Mouse (Mus musculus): ENCODE measurements around the gene Bcar3. TPM values are rescaled to one million over a fixed set of nuclear protein-coding genes. Genes with fewer than 3 reads are reported as not detected.

Gene Bcar3
- total RNA-seq, 4 experiments from 2014 or later: 3.9 to 8.2 (median 5.2) TPM

DNA sequence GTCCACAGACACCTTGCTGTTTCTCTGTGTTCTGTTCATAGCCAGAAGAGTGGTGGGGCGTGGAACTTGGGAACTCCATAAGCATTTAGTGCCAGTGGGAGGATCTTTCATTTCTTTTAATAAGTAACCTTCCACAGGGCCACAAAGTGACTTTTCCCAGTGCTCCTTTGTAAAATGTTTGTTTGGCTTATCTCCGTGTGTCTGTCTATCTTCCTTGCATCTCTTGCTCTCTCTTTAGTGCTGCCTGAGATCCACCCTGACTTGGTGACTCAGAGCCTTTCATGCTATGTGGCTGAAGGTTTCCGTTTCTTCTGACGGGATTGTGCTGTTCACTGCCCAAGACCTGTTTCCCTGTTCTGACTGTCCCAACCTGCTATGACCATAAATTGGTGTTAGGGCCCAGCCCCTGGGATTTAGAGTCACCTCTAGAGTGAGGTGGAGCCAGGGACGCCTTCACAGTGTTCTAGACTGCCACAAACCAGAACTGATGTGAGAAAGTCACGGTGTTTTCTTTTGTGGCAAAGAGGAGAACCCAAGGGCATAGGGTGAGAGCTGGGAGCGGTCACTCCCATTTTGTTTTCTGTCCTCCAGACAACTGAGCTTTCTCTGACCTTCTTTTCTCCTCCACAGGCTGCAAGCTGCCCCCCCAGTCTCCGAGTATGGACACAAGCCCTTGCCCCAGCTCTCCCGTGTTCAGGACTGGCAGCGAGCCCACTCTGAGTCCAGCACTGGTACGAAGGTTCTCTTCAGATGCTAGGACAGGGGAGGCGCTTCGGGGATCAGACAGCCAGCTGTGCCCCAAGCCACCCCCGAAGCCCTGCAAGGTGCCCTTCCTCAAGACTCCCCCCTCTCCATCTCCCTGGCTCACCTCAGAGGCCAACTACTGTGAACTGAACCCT is 218.0 kb downstream of the Bcar3 start:
- no peak for DNase-seq (ENCODE audit: low spot score)

DNA sequence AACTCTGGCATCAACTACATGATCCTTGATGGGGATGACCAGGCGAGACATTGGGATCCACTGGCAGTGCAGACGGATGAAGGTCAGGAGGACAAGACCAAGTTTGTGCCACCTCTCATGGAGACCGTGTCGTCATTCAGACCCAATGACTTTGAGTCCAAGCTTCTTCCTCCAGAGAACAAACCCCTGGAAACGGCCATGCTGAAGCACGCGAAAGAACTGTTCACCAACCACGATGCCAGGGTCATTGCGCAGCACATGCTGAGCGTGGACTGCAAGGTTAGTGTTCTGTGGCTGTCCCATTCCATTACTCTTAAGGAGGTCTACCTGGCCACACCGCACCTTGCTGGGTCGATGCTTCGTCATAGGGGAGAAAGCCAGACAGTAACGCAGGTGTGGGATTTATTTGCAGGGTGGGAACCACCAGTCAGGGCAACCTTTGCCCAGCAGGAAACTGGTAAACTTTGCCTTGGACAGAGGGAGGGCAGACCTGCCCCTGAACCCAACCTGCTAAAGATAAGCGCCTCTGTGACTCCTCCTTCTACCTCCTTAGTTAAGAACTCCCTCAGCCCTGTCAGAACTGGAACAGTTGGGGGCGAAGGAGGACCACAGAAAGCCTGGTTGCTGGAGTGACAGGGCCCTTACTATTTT is 218.9 kb downstream of the Bcar3 start:
- no peak for DNase-seq (ENCODE audit: low spot score)

DNA sequence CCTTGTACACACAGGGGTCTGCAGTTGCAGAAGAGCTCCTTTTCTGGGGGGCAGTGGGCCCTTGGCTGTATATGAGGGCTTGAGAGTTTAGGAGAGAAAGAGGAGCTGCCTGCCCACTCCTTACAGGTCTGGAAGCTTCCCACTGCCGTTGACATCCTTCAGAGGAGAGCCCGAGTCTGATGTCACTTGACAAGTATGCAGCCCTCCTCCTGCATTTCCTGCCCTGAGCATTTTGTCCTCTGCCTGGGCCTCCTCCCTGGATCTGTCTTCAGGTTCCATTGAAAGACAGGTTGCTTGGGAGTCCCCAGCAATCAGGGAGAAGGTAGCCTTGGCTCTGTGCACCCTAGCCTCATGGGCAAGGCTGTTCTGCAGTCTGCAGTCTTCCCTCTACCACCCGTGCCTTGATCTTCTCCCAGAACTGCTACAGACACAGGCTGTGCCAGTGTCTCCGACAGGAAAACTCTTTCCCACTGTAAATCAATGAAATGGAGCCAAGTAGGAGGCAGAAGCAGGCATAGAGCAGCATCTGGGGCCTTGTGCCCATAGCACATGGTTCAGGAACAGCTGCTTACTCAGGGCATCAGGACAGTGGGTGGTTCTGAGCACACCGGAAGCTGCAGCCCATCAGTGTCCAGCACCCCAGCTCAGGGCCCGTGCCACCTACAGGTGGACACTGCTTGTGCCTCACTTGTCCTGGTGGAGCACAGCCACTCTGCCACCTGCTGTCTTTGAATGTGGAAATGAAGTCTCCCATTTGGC is 221.8 kb downstream of the Bcar3 start:
- DNase-seq (ENCODE audit: low spot score): no peak

DNA sequence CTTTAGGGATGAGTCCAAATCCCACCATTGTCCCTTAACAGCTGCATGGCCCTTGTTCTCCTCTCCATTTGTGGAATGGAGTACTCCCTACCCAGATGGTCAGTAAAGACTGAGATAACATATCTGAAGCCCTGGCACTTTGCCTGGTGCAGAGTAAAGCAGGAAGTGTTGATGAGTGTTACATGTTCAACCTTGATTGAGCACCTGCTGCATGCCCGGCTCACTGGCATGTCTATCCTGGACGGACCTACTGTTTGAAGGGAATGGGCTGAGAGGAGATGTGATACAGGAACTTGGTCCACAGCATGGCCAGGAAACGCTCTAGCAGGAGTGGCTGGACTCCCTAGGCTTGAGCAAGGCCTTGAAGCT is 222.4 kb downstream of the Bcar3 start:
- no peak for DNase-seq (ENCODE audit: low spot score)

DNA sequence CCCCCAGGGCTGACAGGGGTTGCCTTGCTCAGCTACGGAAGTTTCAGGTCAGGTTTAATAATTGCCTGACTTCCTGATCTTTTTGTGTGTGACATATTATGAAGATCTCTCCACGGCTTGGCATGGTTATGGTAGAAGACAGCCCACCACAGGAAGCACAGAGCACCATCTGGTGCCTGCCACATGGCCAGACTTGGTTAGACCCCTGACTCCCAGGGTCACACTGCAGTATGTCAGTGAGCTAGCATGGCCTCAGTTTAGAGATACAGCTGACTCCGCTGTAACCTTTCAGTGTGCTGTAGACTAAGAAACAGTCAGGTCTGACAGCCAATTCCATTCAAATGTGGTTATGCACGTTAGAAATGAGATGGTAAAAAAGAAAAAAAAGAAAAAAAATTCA is 223.8 kb downstream of the Bcar3 start:
- DNase-seq (ENCODE audit: low spot score): no peak

DNA sequence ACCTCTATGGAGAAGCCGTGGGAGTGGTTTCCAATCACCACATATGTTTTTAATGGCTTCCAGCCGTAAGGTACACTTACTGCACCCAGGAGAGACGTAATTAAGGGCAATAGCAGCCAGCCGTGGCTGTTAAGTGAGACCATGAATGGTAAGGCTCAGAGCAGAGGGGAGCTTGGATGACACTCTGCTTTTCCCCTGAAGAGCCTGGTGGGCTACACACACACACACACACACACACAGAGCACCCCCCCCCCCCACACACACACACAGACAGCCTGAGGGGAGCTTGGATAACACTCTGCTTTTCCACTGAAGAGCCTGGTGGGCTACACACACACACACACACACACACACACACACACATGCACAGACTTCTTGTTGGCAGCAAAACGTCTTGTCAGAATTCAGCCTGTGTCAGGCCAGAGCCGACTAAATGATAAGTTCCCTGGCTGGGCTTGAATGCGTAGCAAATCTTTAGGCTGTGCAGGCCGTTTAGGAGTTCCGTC is 224.3 kb downstream of the Bcar3 start:
- DNase-seq (ENCODE audit: low spot score): no peak

DNA sequence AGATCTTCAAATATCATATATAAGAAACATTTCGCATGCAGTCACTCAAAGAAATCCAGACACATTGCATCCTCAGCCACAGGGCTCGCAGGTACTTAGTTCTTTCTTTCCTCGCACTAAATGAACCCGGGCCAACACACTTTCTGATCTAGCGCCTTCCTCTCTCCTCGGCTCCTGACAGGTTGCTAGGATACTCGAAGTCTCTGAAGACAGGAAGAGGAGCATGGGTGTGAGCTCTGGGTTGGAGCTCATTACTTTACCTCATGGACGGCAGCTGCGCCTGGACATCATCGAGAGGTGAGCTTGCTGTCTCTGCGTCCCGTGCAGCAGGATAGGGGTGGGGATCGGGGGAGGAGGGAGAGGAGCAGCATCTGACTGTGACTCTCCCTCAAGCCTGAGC is 225.1 kb downstream of the Bcar3 start:
- no peak for DNase-seq (ENCODE audit: low spot score)

DNA sequence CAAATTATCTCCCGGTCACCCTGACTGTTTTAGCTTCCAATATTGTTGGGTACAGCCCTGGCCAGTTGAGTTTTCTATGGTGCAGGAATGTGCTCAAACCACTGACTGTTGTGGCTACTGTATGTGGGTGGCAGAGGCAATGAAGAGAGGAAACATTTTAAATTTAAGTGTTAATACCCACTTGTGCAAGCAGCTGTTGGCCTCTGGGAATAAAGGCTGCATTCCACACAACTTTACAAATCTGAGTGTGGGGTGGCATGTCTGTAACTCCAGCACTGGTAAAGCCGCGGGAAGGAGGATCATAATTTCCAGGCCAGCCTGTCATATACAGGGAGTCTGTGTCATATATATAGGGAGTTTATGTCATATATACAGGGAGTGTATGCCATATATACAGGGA is 226.4 kb downstream of the Bcar3 start:
- DNase-seq (ENCODE audit: low spot score): no peak

DNA sequence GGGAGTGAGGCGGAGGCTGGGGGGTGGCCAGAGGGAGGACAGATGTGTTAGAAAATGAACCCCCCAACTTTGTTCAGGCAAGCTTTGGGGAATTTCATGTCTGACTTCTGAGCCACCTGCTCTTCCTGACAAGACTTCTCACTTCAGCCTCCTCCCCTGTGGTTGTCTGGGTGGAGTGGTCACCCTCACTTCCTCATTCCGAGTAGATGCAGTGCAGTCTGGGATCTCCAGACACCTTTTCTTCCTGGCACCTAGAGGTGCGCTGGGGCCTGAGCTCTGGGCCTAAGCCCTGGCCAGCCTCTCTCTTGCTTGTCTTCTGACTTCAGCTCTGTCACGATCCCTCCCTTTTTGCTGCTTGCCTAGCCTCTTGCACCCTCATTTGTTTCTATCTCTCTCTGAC is 226.9 kb downstream of the Bcar3 start:
- DNase-seq (ENCODE audit: low spot score): no peak

DNA sequence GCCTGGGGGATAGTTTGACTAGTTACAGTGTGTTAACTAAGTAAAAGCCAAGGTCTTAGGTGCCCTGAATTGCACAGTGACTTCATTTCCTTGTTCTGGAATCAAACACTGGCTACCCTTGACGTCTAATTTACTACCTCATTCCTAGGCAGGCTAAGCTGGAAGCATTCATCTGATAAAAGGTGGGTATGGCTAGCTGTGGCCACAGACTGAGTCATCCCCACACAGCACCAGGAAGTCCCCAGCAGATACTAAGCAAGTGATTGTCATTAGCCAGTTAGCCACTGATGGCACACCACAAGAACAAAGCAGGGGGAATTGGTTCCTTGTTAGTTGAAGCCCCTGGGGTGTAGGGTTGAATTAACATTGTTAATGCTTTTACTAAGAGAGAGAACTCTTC is 227.4 kb downstream of the Bcar3 start:
- no peak for DNase-seq (ENCODE audit: low spot score)

DNA sequence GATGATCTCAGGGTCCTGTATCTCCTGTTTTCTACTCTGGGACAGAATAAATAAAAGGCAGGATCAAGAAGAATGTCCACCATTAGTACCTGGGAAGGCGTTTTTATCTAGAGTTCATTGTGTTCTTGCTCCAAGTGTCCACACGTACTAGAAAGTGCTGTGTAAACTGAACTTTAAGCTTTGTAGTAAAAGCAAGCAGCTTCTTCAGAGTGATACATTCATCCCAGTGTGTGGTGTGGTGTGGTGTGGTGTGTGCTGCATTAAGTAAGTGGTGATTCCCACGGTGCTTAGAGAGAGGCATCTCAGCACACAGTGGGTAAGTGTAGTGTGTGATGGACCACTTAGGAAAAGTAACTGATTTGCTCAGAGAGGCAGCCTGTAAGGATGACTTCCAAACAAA is 234.5 kb downstream of the Bcar3 start:
- no peak for DNase-seq (ENCODE audit: low spot score)

DNA sequence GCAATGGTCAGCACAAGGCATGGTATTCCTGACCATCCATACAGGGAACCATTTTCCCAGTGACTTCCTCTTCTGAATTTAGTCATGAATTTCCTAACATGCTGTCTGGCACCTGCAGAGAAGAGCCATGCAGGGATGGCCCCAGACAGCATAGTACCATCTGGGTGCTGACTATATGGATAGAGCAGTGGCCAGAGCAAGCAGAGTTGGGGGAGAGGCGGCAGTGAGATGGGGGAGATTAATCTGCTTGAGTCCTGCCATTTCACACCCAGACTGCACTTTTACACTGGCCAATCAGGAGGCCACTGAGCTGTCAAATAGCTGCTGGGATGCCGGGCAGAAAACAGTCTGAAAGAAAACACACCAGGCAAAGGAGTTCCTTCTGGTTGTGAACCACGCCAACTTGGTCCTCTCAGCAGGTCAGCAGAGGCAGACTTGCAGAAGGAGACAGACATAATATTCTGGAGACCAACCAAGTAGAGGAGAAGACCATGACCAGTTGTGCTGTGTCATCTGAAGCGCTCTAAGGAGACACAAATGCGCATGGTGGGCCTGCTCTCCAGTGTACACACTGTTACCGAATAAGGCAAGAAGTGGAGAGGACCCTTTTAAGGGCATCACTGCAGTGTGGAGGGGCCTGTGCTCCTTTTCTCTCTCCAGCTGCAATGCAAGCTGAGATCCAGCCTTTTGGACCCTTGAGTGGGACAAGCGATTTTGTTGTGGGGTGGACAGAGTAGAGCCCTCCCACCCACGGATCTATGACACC is 242.2 kb downstream of the Bcar3 start:
- DNase-seq (ENCODE audit: low spot score): no peak

DNA sequence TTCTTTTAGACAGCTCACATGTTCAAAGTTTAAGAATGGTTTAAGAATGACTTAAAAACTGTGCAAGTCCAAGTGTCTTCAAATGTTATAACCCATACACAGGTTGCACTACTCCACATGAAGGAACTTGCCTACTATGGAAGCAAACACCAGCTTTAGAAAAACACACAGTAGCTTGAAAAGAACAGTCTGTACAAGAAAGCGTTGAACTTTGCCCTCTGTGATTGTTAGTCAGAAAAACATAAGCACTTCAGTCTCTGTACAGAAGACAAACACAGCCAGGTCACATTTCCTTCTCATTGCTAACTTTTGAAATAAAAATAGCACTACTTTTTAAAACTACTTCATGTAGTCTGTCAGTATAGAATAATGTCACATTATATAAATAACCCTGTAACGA is 244.9 kb downstream of the Bcar3 start:
- DNase-seq (ENCODE audit: low spot score): no peak

DNA sequence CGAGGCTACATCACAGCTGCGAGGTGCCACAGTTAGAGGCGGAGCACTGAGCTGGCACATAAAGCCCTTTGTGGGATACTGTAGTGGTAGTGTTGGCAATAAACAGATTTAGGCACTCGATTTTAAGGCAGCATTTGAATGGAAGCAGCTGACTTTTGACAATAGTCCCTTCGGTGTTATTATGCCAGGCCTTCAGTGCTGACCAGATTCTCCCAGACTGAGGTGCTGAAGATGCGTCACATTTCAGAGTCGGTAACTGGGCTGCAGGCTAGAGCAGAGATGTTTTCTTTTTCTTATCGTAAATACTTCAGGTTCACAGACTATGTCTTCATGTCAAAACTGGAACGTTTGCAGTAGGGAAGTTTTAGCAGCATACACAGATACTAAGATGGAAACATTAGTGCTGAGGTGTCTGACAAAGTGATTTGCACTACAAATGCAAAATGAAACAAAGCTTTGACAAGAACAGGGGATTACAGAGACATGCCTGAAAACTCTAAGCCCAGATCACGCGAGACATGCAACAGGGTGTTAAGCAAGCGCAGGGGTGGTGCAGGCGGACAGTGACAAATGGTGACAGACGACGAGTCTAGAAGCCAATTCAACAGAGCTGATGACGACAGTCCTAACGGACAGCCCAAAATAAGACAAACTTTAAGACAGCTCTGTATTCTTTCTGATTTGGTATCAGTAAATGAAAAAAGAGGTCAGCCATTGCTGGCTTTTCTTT is 246.2 kb downstream of the Bcar3 start:
- no peak for DNase-seq (ENCODE audit: low spot score)

DNA sequence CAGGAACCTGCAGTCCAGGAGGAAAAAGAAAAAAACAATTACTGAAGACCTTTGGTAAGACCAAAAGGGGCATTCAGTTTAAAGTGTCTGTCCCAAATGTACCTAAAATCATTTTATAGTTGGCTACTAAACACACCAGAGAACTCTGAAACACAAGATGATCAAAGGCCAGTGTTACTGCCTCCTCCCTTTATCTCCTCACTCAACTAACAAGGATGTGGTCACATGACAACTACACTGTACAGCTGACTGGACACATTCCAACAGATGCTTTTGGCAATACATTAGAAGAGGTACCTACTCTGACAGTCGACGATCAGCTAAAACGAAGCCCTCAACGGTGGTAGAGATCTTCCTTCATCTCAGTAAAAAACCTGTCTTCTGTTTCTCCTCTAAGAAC is 247.0 kb downstream of the Bcar3 start:
- no peak for DNase-seq (ENCODE audit: low spot score)

DNA sequence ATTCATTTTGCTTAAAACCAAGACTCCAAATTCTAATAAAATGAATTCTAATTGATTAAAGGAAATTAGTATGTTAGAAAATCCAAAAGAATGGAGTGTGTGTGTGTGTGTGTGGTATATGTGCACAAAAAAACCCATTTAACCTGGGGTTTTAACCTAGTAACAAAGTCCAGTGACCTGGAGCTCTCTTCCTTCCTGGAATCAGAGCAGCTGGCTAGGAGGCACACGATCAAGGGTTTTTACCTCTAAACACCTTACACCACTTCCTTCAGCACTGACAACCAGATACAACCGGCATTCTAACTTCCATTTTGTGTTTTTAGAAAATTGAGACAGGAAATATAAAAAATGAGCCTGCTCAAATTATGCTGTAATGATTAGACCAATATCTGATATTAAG is 251.4 kb downstream of the Bcar3 start:
- no peak for DNase-seq (ENCODE audit: low spot score)

DNA sequence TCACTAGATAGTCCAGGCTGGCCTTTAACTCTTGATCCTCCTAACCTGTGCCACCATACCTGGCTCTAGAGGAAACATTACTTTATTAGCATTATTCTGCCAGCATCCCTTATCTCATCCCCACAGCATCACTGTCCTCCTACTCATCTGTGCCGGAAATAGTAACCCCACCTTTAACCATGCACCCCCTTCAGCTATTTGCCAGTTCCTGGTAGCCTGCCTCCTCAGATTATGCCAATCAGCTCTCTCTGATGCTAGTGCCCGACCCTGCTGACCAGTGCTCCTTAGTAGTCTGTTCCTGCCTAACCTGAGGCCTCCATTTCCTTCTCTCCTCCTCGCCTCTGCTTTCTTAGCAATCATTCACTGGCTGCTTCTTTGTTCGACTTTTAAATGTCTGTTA is 253.5 kb downstream of the Bcar3 start:
- no peak for DNase-seq (ENCODE audit: low spot score)

DNA sequence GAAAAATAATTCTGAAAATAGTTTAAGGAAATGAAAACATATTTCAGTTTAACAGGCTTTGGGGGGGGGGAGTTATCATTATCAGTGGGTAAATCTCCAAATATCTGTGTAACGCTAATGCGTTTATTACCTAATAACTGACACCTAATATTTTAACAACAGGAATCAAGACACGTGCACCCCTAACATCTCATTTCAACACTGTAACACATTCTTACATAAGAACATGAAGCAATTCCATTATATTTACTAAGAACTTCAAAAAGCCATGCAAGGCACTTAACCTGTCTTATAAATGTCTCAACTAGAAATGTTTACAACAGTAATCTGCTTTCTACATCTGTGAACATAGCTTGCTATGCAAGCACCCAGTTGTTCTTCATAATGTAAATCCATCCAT is 257.2 kb downstream of the Bcar3 start:
- no peak for DNase-seq (ENCODE audit: low spot score)

DNA sequence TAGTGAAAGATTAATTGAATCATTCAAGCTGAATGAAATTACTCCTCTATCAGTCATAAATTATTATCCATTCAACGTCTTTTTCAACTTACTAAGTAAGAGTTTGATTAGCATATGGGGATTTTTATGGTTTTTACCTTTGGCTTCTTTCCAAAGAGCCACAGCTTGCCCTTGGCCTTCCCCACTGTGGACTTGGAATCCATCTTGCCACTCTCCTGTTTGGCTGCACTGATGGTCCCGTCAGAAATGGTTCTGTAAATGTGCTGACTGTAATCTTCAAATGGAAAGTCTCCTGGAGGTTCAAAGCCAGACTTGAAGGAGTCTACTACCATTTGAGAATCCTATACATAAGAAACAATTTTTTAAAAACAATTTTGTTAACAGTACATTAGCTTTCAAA is 263.8 kb downstream of the Bcar3 start:
- no peak for DNase-seq (ENCODE audit: low spot score)

DNA sequence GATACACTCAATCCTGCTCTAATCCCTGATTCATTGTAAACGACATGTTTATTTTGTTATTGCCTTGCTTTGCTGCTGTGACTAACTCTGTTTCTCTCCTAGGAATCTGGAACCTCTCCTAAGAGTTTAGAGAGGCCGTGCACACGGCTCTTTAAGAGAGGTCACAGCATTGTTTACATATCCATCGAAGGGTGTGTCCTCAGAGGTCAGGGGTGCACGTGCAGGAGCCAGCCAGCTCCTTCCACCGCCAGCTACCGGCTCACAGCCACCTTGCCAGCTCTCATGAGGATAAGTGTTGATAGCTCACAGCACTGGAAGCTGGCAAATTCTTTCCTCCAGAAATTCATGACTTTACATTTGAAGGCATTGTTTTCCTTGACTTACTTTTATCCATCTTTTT is 271.3 kb downstream of the Bcar3 start:
- DNase-seq (ENCODE audit: low spot score): no peak

DNA sequence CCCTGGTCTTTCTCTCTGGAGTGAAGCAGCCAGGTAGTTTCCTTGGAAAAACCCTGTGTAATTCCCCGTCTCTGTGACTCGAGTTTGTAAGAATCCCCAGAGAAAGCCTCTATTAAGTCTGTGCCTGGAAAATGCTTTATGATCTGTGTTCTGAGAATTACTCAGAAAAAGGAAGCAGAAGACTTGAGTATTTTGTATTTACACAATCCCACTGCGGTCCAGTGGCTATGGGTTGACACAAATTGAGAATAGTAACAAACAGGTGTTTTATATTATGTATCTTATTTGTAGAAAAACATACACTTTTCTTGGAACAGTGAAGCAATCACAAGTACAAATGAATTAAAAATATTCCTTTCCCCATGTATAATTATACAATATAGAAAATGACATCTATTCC is 272.2 kb downstream of the Bcar3 start:
- DNase-seq (ENCODE audit: low spot score): no peak

Measured in heart, adult 8-10 months (tissue).